Mouse (Mus musculus): Measurements from ENCODE around the gene Agpat4. TPM values are rescaled to one million over a fixed set of nuclear protein-coding genes. Genes with fewer than 3 reads are reported as not detected.

Agpat4 gene
- polyA plus RNA-seq, 1 experiment from 2014 or later: 19.6 TPM

DNA sequence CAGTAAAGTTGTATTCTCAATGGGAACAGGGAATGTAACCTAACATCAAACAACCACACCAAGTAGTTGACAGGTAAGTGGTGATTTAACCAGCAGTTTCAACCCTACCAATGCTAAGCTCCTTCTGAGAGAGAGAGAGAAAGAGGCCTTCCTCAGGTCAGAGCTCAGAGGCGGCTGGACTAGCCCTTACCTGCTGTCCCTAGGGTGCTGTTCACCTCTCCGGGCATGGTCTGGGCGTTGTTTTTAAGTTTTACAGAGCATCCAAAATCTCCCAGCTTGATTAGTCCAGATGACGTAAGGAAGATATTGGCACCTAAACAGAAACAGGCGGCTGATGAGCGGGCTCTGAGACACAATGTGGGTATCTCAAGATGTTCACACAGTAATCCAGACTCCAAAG is 114.2 kb downstream of the Agpat4 start:
- ATAC-seq (ENCODE audit: low read depth): no peak
- Histone ChIP-seq H3K9me3 (ENCODE audit: control insufficient read depth, low read length) (no peaks in the 10 kb centered on the region), H3K4me3 (ENCODE audit: low read depth, low read length) (no peak overlapping the region), H3K36me3 (ENCODE audit: control insufficient read depth, insufficient read depth, low read length) (peaks cover 91% of the 10 kb centered on the region), H3K4me1 (ENCODE audit: control insufficient read depth, insufficient read depth, low read length) (no peaks in the 10 kb centered on the region), H3K27ac (replicated peaks; ENCODE audit: low read depth, low read length) (no peak overlapping the region), H3K4me2 (ENCODE audit: low read depth, low read length) (no peak overlapping the region), H3K27me3 (replicated peaks; ENCODE audit: control insufficient read depth, insufficient read depth, low read length) (no peaks in the 10 kb centered on the region), H3K9ac (ENCODE audit: low read depth, low read length) (no peak overlapping the region)
- WGBS: 88% methylated on average over 6 of the region's 6 CpGs
- DNase-seq (ENCODE audit: low spot score): no peak

DNA sequence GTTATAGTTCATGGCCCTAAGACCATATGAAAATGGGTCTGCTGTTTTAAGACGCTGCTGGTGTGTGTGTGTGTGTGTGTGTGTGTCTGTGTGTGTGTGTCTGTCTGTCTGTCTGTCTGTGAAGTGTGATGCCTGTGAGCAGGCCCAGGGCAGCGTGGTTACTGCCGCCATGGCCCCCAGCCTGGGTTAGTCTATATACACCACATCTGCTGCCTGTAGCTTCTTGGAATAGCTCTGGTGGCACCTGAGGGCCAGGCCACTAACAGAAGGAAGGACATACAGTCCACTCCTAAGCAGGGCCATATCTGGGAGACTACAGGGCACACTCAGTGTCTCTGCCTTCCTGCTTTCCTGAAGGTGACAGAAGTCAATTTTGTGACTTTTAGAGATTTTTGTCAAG is 122.2 kb downstream of the Agpat4 start:
- DNase-seq (ENCODE audit: low spot score) (no peak), ATAC-seq (ENCODE audit: low read depth) (no peak)
- 88% methylated on average over 3 of the region's 3 CpGs for WGBS
- Histone ChIP-seq H3K27ac (replicated peaks; ENCODE audit: low read depth, low read length) (no peak overlapping the region), H3K4me3 (ENCODE audit: low read depth, low read length) (no peak overlapping the region), H3K4me2 (ENCODE audit: low read depth, low read length) (no peak overlapping the region), H3K27me3 (replicated peaks; ENCODE audit: control insufficient read depth, insufficient read depth, low read length) (no peaks in the 10 kb centered on the region), H3K9me3 (ENCODE audit: control insufficient read depth, low read length) (no peaks in the 10 kb centered on the region), H3K9ac (ENCODE audit: low read depth, low read length) (no peak overlapping the region), H3K36me3 (ENCODE audit: control insufficient read depth, insufficient read depth, low read length) (peaks cover 72% of the 10 kb centered on the region), H3K4me1 (ENCODE audit: control insufficient read depth, insufficient read depth, low read length) (no peaks in the 10 kb centered on the region)

DNA sequence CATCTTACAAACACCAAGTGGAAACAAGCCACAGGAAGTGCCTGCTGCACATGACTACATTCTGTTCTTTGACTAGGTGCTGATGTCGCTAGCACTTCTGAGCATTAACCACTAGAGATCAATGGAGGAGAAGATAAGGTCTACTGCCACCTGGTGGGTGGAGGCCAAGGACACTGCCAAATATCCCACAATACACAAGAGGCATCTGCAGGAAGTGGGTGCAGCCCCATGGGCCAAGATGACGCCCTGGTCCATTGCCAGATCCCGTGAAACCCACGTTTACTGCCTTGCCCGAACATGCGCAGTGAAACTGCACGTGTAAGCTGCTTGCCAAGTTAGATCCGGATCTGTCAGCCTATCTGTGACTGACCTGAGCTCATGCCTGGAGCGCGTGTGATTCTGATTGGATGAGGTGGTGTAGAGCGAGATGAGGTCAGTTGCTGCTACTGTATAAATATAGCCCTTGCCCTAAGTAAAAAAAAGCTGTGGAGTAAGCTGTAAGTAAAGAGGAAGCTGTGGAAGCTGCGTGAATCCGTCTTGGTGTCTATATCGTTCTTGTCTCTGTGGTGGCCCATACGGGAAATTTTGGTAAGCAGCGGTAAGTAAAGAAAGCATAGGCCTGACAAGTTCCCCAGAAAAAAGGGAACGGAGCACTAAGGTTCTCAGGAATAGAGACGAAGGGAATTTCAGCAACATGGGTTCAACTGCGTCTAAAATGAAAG is 131.4 kb downstream of the Agpat4 start:
- ATAC-seq (ENCODE audit: low read depth): no peak
- Histone ChIP-seq H3K9me3 (ENCODE audit: control insufficient read depth, low read length) (peaks cover 15% of the 10 kb centered on the region), H3K36me3 (ENCODE audit: control insufficient read depth, insufficient read depth, low read length) (peaks cover 78% of the 10 kb centered on the region), H3K9ac (ENCODE audit: low read depth, low read length) (no peak overlapping the region), H3K4me1 (ENCODE audit: control insufficient read depth, insufficient read depth, low read length) (no peaks in the 10 kb centered on the region), H3K27me3 (replicated peaks; ENCODE audit: control insufficient read depth, insufficient read depth, low read length) (no peaks in the 10 kb centered on the region), H3K4me3 (ENCODE audit: low read depth, low read length) (no peak overlapping the region), H3K27ac (replicated peaks; ENCODE audit: low read depth, low read length) (no peak overlapping the region), H3K4me2 (ENCODE audit: low read depth, low read length) (no peak overlapping the region)
- DNase-seq (ENCODE audit: low spot score): no peak
- WGBS: 96% methylated on average over 19 of the region's 19 CpGs

DNA sequence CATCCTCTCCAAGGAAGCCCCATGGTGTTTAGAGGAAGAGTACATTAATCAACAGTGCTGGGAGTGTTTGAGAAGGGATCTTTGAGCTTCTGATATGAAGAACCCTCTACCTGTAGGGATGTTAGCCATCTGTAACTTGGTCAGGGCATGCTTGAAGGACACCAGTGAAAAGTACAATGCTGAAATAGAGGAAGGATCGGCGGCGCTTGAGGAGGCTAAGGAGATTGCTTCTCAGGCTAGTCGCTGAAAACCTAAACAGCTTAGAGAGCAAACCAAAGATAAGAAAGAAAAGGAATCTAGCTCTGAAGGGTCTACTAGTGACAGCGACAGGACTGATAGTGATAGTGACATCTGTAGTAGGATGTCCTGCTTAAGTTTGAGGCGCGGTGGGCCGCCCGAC is 132.1 kb downstream of the Agpat4 start:
- Histone ChIP-seq H3K9me3 (ENCODE audit: control insufficient read depth, low read length) (peaks cover 15% of the 10 kb centered on the region), H3K4me1 (ENCODE audit: control insufficient read depth, insufficient read depth, low read length) (no peaks in the 10 kb centered on the region), H3K36me3 (ENCODE audit: control insufficient read depth, insufficient read depth, low read length) (peaks cover 77% of the 10 kb centered on the region), H3K4me3 (ENCODE audit: low read depth, low read length) (no peak overlapping the region), H3K27me3 (replicated peaks; ENCODE audit: control insufficient read depth, insufficient read depth, low read length) (no peaks in the 10 kb centered on the region), H3K9ac (ENCODE audit: low read depth, low read length) (no peak overlapping the region), H3K27ac (replicated peaks; ENCODE audit: low read depth, low read length) (no peak overlapping the region), H3K4me2 (ENCODE audit: low read depth, low read length) (no peak overlapping the region)
- DNase-seq (ENCODE audit: low spot score): no peak
- no peak for ATAC-seq (ENCODE audit: low read depth)
- WGBS: 99% methylated on average over 9 of the region's 9 CpGs

DNA sequence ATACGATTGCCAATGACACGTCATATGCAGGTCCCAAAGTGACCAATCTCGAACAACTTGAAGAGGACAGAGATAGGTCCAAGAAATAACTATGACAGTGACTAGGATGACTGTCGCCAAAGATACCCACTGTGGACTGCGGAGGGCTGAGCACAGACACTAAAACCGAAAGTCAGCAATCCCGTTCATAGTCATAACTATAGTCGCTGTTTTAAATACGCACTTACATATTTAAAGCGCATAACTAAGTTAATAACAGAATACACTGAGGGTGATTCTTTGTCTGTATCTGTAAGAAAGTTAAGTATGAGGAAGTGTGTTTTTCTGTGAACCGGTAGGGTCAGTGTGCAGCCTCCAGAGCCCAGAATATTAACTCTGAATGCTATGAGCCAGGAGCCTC is 137.6 kb downstream of the Agpat4 start:
- Histone ChIP-seq H3K27ac (replicated peaks; ENCODE audit: low read depth, low read length) (no peak overlapping the region), H3K9ac (ENCODE audit: low read depth, low read length) (no peak overlapping the region), H3K4me3 (ENCODE audit: low read depth, low read length) (no peak overlapping the region), H3K4me2 (ENCODE audit: low read depth, low read length) (no peak overlapping the region), H3K9me3 (ENCODE audit: control insufficient read depth, low read length) (peaks cover 11% of the 10 kb centered on the region), H3K27me3 (replicated peaks; ENCODE audit: control insufficient read depth, insufficient read depth, low read length) (no peaks in the 10 kb centered on the region), H3K4me1 (ENCODE audit: control insufficient read depth, insufficient read depth, low read length) (no peaks in the 10 kb centered on the region), H3K36me3 (ENCODE audit: control insufficient read depth, insufficient read depth, low read length) (peaks cover 93% of the 10 kb centered on the region)
- 97% methylated on average over 11 of the region's 11 CpGs for WGBS
- ATAC-seq (ENCODE audit: low read depth): no peak
- DNase-seq (ENCODE audit: low spot score): no peak

DNA sequence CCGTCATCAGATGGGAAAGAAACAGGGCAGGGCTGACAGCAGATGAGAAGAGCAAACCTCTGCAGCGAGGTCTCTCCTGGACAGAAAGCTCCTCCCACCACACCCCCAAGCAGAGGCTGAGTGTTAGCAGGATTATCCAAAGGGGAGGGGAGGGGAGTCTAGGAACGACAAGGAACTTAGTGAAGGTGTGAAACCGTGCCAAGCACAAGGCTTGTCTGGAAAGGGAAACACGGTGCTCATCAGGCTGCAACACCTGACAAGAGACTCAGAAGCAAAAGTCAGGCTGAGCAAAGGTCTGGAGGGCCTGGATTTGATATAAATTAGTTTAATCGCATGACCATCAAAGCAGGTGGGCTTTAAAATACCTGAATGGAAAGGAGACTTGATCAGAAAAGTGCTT is 140.0 kb downstream of the Agpat4 start:
- Histone ChIP-seq H3K36me3 (ENCODE audit: control insufficient read depth, insufficient read depth, low read length) (peaks cover 73% of the 10 kb centered on the region), H3K4me1 (ENCODE audit: control insufficient read depth, insufficient read depth, low read length) (peaks cover 9% of the 10 kb centered on the region), H3K27me3 (replicated peaks; ENCODE audit: control insufficient read depth, insufficient read depth, low read length) (no peaks in the 10 kb centered on the region), H3K27ac (replicated peaks; ENCODE audit: low read depth, low read length) (no peak overlapping the region), H3K9me3 (ENCODE audit: control insufficient read depth, low read length) (no peaks in the 10 kb centered on the region), H3K4me2 (ENCODE audit: low read depth, low read length) (no peak overlapping the region), H3K4me3 (ENCODE audit: low read depth, low read length) (no peak overlapping the region), H3K9ac (ENCODE audit: low read depth, low read length) (no peak overlapping the region)
- ATAC-seq (ENCODE audit: low read depth) (no peak), DNase-seq (ENCODE audit: low spot score) (no peak)
- 69% methylated on average over 6 of the region's 6 CpGs for WGBS

DNA sequence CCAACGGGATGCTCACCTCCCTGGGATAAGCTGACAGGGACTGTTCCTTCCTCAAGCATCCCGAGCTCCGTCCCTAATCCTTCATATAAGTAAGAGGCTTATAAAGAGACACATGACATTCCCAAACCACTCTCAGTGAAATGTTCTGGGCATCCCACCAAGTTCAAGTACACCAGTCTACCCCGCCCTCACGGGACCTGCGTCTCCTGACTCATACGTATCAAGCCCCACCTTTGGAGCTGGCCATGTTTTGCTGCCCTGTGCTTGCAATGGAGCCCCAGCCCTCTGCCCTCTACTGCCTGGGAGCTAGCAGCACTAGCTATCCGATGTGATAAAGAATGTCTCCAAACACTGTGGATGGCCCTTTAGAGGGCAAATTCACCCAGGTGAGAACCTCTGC is 141.5 kb downstream of the Agpat4 start:
- 88% methylated on average over 8 of the region's 8 CpGs for WGBS
- peaks cover 58% of the 10 kb centered on the region for H3K36me3 ChIP-seq (ENCODE audit: control insufficient read depth, insufficient read depth, low read length)
- ATAC-seq (ENCODE audit: low read depth): no peak
- no peak overlapping the region for H3K4me3 ChIP-seq (ENCODE audit: low read depth, low read length)
- H3K4me2 ChIP-seq (ENCODE audit: low read depth, low read length): no peak overlapping the region
- H3K9ac ChIP-seq (ENCODE audit: low read depth, low read length): no peak overlapping the region
- no peak overlapping the region for H3K27ac ChIP-seq (replicated peaks; ENCODE audit: low read depth, low read length)
- H3K9me3 ChIP-seq (ENCODE audit: control insufficient read depth, low read length): no peaks in the 10 kb centered on the region
- H3K27me3 ChIP-seq (replicated peaks; ENCODE audit: control insufficient read depth, insufficient read depth, low read length): no peaks in the 10 kb centered on the region
- DNase-seq (ENCODE audit: low spot score): no peak
- peaks cover 15% of the 10 kb centered on the region for H3K4me1 ChIP-seq (ENCODE audit: control insufficient read depth, insufficient read depth, low read length)

DNA sequence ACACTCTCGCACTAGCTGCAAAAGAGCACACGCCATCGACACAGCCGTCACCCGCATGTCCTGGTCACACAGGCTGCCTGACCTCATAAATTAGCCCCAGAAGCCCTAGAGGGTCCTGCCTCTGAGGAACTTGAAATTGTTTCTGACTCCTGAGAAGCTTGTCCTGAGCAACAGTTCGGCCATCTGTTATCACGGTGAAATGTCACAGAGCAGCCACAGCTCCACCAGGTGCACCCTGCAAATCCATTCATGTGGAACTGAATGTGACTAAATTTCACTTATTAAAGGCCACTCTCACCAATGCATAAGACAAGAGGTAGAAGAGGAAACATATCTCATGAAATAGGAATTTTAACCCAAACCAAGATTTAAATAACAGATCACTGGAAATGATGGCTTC is 142.9 kb downstream of the Agpat4 start:
- ATAC-seq (ENCODE audit: low read depth) (no peak), DNase-seq (ENCODE audit: low spot score) (no peak)
- H3K4me1 ChIP-seq (ENCODE audit: control insufficient read depth, insufficient read depth, low read length): peaks cover 22% of the 10 kb centered on the region
- no peak overlapping the region for H3K9ac ChIP-seq (ENCODE audit: low read depth, low read length)
- 89% methylated on average over 7 of the region's 7 CpGs for WGBS
- H3K9me3 ChIP-seq (ENCODE audit: control insufficient read depth, low read length): no peaks in the 10 kb centered on the region
- H3K36me3 ChIP-seq (ENCODE audit: control insufficient read depth, insufficient read depth, low read length): peaks cover 48% of the 10 kb centered on the region
- H3K4me3 ChIP-seq (ENCODE audit: low read depth, low read length): no peak overlapping the region
- no peaks in the 10 kb centered on the region for H3K27me3 ChIP-seq (replicated peaks; ENCODE audit: control insufficient read depth, insufficient read depth, low read length)
- no peak overlapping the region for H3K27ac ChIP-seq (replicated peaks; ENCODE audit: low read depth, low read length)
- no peak overlapping the region for H3K4me2 ChIP-seq (ENCODE audit: low read depth, low read length)

DNA sequence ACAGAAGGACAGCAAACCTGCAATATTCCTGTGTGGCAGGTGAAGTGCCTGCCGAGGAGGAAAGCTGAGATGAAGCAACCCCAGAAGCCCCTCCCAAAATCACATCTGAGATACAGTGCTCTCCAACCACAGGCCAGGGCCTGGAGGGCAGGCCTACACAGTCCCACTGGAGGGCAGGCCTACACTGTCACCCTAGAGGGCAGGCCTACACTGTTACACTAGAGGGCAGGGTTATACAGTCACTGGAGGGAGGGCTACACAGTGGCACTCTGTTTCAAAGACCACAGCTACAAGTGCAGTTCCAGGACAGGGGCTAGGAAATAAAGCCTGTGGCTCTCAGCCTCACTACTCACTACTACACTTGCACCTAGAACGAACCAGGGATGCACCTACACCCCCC is 143.4 kb downstream of the Agpat4 start:
- H3K4me1 ChIP-seq (ENCODE audit: control insufficient read depth, insufficient read depth, low read length): peaks cover 26% of the 10 kb centered on the region
- DNase-seq (ENCODE audit: low spot score): no peak
- H3K27ac ChIP-seq (replicated peaks; ENCODE audit: low read depth, low read length): no peak overlapping the region
- H3K27me3 ChIP-seq (replicated peaks; ENCODE audit: control insufficient read depth, insufficient read depth, low read length): no peaks in the 10 kb centered on the region
- 80% methylated on average over 2 of the region's 2 CpGs for WGBS
- no peak overlapping the region for H3K4me3 ChIP-seq (ENCODE audit: low read depth, low read length)
- peak; percentile 58; the same call in 1 of the 2 replicates for ATAC-seq (ENCODE audit: low read depth)
- no peak overlapping the region for H3K9ac ChIP-seq (ENCODE audit: low read depth, low read length)
- H3K36me3 ChIP-seq (ENCODE audit: control insufficient read depth, insufficient read depth, low read length): peaks cover 43% of the 10 kb centered on the region
- H3K9me3 ChIP-seq (ENCODE audit: control insufficient read depth, low read length): no peaks in the 10 kb centered on the region
- no peak overlapping the region for H3K4me2 ChIP-seq (ENCODE audit: low read depth, low read length)
